Mouse (Mus musculus) embryo, embryonic 9.5 days (tissue): ENCODE measurements around the gene Rfc2.
A peak's percentile ranks its signal among the peaks of the same experiment; 100 is the strongest.

Experiments used
- DNase-seq: peaks from one replicate; pipeline ENCODE4 v3.0.0-alpha.2; 2017; ENCODE audit errors: extremely low spot score

Gene Rfc2

DNA sequence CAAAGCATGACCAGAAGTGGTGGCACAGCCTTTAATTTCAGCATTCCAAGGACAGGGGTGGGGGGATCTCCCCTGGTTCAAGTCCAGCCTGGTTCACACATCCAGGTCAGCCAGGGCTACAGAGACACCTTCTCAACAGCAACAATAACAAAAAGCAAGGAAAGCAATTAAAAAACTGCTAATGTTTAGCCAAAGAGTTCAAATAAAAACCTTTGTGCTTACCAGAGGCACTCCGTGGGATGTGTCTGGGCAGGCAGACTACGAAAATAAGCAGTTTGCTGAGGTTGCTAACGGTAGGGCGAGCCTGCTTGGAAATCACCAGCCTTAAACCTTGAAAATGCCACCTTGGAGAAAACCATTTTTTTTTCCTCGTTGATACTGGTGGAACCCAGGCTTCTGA lies at the start of gene Rfc2:
Gene Rfc2 (plus strand): TSS at position 221 of the 400 bp plus-strand sequence.
- DNase-seq: no peak

DNA sequence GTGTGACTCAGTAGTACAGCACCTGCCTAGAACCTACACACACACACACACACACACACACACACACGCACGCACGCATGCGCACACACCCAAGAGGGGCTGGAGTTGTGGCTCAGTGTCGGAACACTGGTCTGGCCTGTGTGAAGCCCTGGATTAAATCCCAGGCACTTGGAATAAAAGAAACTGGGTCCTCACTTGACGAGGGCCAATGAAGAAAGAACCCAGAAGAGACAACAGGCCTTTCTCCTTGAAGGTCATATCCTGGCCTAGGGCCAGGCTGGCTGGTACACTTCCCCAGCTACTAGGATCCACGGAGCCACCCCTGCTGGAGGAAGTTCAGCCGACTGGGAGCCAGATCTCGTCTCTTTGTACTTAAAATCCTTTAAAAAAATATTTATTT lies 49.6 kb upstream of the Rfc2 start:
- no peak for DNase-seq

DNA sequence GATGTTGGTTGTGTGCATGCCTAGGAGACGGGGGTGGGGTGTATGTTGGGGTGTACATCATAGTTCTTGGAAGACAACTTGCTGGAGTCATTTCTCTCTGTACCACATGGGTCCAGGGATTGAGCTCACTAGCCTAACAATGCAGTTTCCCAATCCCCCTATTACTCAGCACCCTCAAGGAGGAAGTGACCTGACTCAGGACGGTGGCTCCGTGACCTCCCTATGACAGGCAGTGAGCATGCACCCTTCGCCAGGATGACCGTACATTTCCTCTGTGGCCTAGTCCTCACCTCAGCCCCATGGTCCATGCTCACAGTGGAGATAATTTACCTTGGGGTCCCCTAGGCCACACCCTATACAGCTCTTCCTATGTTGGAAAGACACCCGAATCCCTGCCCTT lies 48.7 kb upstream of the Rfc2 start:
- DNase-seq: no peak

DNA sequence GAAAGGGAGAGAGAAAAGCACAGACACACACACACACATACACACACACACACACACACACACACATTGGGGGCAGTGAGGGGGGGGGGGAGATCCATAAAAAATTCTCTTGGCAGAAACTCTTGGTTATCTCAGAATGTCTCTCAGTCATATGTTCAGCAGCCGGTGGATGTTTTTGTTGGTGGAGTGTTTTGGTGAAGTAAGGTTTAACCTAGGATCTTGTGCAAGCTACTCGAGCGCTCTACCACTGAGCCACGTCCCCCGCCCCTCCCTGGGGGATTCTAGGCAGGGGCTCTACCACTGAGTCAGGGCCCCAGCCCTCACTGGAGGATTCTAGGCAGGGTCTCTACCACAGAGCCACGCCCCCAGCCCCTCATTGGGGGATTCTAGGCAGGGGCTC lies 45.1 kb upstream of the Rfc2 start:
- DNase-seq: no peak

DNA sequence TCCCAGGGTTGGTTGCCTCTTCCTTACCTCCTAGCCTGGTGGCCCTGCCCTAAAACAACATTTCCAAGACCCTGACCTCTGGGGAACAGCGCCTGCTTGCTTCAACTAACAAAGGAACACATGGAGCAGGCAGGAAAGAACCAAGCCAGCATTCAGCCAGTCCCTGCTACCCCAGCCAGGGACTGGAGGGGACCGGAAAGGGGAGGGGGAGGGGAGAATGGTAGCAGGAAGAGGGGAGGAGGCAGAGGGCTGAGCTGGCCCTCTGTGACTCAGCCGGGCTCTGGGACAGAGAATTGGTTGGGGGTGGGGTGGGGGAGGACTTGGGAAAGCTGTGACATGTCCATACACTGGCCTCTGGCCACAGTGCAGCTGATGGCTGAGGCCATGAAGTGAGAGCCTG lies 41.3 kb upstream of the Rfc2 start:
- DNase-seq: peak; percentile 84

DNA sequence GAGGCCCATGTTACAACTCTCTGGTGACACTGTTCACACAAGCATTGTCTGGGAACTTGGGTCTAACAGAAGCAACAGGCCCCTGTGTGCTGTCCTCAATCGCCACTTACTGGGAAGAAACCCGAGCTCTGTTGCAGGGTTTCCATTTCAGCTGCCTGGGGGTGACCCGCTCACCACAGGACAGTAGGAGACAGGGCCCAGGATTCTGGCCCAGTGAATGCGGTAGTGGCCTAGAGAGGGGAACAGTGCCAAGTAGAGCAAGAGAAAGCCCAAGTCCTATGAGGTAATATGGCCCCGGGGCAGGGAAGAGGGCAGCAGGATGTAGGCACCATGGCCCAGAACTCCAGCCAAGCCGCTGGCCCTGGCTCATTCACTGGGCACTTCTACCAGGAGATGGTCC lies 40.3 kb upstream of the Rfc2 start:
- no peak for DNase-seq

DNA sequence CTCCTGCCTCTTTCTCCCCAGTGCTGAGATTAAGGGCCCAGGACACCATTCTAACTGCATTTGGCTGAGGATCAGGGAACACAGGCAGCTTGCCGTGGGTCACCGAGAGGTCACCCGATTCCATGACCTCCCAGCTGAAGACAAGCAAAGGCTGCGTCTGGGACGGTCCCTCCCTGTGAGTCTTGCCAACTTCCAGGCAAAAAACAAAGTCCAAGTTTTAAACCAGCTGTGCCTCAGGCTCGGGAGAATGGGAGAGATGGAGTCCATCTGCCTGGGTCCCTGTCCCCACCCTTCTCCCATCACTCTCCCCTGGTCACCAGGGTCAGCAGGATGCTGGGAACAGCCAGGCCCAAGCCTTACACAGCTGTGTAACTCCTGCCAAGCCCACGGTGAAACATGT lies 39.5 kb upstream of the Rfc2 start:
- peak; percentile 51 for DNase-seq

DNA sequence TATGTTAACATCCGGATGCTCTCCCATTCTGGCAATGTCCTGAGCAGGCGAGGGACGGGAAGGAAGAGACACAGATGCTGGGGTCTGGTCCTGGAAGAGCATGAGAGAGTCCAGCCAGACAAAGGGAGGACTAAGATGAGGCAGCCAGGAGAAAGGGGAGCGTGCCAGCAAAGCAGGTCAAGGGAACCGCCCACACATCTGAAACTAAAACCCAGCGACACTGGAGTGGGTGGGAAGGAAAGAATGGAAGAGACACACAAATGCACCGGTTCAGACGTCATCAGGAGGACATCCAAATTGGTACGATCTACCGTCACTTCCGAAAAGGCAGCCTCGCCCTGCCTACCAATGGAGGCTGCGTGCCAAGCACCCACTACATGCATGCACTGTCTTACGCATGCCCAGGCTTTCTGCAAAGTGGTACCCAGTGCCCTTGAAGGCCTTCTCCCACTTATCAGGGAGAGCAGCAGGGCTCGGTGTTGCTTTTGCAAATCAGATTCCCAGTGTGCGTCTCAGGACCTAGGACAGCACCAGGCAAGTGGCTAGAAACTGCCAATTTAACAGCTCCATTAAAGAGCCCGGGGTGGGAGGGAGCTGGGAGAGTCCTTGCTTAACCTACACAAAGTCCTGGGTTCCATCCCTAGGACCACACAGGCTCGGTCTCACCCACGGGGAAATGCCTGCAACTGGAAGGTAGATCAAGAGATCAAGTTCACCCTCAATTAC lies 36.5 kb upstream of the Rfc2 start:
- DNase-seq: peak; percentile 41

DNA sequence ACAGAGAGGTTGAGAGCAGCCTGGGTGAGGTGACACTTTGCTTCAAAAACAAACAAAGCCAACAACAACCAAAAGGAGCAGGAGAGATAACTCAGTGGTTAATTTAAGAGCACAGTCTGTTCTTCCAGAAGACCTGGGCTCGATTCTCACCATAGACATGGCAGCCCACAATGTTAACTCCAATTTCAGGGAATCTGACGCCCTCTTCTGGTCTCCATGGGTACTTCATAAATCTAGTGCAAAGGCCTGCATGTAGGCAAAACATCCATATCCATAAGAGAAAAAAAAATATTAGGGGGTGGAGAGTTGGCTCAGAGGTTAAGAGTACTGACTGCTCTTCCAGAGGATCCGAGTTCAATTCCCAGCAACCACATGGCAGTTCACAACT lies 35.9 kb upstream of the Rfc2 start:
- DNase-seq: no peak

DNA sequence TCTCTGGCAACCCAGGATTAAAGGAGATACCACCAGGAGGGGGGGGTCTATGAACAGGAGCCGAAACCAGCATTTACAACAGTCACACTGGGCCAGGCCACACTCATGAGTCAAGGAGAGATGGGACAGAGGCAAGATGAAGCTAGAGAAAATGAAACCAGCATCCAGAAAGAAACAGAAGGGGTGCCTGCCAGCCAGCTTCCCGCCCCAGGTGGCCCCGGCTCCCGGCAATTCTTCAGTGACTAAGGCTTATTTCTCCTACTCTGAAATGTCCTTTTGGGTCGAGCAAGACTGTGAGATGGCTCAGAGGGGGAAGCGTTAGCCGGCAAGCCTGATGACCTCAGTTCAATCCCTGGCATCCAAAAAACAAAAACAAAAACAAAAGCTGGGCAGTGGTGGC lies 34.4 kb upstream of the Rfc2 start:
- no peak for DNase-seq

DNA sequence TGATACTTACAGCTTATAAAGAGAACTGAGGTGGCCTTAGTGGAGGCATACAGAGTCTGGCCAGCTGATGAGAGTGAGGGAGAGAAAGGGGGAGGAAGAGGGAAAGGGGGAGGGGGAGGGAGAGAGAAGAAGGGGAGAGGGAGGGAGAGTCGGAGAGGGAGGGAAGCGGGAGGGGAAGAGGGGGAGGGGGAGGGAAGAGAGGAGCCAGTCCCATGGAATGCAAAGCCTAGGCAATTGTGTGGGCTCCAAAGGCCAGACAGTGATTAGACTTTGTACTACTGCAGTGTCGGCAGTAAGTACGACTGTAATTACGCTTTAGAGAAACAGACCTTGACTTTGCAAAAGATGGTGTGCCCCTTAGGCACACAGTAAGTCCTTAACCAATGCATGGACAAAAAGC lies 32.9 kb upstream of the Rfc2 start:
- DNase-seq: no peak

DNA sequence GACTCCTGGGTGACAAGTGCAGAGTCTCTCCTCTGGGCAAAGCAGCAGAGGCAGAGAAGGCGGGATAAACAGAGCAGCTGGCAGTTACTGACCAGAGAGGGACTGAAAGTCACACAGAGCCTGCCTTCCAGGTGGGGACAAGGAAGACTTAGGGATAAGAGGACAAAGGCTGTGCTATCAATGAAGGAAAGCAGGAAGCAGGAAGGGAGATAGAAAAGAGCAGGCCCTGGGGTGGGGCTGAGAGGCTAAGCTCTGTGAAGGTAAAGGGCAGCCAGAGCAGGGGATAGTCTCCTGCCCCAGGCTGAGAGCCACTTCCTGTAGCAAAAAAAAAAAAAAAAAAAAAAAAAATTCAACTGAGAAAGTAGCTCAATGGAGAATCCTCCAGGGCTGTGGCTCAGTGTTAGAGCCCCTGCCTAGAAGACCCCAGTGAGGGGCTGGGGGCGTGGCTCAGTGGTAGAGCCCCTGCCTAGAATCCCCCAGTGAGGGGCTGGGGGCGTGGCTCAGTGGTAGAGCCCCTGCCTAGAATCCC lies 31.5 kb upstream of the Rfc2 start:
- no peak for DNase-seq

DNA sequence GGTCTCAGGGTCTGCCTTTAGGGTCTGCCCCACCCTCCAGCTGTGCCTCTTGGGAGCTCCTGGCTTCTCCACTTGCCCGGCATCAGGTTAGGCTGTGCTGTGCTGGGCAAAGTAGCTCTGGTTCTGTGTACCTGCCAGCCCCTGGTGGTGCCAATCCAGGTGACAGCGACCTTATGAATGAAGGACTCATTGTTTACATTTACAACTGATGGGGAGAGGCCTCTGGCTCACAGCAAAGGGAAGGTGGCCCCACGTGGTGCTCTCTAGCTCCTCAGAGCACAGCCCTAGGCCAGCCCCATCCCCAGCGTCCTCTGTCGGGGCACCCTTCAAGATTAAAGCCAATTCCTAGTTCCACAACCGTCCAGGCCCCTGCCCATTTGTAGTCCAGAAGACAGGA lies 30.3 kb upstream of the Rfc2 start:
- DNase-seq: no peak

DNA sequence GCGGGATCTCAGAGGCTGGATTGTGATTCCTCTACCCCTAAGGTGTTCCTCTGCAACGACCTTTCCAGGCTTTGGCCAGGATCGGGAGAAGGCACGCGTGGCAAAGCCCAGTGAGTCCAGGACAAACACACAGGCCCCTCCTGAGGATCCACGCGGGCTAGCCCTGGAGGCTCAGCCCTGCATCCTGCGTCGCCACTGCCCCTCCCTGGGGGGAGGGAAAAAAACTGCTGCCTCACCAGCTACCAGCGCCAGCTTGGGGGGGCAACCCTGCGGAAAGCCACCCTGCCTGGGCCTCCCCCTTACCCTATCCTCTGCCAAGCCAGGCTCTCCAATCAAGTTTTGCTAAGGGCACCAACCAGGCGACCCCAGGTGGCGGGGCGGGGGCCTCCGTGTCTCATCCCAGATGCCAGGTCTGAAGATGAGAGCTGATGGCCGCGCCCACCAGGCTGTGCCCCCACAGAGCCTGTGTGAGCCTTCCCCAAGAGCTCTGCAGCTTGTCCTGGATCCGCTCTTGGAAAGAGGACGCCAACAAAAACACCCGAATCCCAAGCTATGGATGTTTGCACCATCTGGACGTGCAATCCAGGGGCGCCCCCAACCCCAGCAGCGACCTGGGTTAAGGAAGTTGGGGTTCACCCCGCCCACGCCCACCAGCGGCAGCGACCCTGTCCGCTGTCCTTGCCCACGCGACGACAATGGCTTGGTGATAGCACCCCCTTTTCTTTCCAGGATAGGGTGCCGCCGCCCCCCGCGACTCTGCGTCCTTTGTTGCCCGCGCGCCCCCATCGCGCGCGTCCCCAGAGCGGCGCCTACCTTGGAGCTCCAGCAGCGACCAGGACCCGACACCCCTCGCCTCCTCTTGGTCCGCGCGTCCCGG lies 29.7 kb upstream of the Rfc2 start:
- peak; percentile 44 for DNase-seq

DNA sequence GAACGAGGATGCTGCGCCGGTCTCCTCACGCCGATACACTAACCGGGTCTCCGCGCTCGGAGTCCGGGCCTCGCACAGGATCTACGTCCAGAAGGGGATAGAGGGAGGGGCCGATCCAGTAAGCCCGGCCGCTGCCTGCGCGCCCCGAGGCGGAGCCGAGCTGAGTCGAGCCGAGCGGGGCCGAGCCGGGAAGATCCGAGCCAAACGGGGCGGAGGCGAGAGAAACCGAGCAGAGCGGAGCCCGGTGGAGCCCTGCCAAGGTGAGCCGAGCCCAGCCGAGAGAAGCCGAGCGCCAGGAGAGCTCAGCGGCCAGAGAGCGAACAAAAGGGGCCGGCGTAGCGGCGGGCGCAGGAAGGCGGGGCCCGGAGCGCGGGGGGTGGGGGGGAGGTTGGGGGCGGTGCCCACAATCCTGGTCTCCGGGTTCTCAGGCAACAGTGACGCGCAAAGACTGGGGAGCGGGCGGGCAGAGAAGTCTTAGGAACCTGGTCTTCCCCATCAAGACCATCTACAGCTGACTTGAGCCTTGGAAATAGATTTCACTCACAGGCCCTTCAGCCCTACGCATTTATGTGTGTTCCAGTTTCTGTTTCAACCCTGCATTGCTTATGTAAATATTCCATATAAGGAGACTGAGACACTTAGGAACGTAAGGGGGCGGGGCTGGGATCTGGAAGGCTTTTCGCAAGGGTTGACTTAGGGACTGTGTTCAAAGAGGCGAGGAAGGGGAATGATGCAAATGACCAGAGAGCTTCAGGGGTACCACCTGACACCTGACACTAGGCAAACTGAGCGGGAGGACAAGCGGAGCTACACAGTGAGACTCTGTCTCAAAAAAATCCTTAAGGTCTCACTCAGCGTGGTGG lies 28.8 kb upstream of the Rfc2 start, which contains the start of gene Clip2:
Gene Clip2 (minus strand): TSS at position 325 of the 863 bp plus-strand sequence.
- peak; percentile 95 for DNase-seq

DNA sequence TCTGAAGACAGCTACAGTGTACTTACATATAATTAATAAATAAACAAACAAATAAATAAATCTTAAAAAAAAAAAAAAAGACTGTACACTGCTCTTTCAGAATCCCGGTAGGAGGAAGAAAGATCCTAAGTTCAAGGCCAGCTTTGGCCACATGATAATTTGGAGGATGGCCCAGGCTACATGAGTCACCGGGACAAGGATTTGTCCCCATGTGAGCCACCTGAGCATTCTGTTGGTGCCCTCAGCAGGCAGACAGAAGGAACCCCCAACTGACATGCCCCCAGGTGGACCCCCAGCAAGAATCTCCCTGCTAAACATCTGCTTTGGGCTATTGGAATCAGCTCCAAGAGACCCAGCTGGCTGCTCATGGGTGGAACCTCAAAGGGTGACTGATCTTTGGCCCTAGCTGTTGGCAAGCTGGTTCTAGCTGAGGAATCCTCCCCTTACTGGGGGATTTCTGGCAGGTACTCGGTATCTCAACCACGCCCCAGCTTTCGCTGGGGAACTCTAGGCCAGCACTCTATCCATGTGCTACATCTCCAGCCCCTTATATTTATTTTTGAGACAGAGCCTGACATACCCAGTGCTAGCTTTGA lies 27.1 kb upstream of the Rfc2 start:
- no peak for DNase-seq

DNA sequence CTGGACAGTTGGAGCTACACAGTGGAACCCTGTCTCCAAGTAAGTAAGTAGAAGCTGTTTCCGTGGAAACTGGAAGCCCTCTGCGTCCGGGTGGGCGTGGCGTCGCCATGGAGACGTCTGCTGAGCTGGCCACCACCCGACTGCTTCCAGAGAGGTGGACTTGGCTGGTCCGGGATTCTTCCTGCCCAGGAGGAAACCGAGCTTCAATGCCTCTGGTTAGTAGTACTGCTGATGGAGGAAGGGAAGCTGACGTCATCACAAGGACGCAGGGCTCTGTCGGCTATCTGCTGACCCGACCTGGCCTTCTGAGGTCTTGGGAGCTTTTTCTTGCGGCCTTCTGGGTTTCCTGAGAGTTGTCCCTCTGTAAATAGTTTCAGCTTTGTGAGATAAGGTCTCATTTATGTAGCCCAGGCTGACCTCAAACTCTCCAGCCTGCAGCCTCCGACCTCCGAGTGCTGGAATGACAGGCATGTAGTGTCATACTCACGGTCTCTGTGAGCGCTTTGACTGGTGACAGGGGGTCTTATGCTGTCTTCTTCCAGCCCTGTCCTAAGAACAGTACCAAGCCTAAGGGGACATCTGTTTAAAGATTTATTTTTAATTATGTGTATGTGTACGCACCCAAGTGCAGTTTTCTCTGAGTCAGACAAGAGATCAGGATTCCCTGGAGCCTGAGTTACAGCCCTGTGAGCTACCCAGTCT lies 25.6 kb upstream of the Rfc2 start:
- DNase-seq: peak; percentile 85

DNA sequence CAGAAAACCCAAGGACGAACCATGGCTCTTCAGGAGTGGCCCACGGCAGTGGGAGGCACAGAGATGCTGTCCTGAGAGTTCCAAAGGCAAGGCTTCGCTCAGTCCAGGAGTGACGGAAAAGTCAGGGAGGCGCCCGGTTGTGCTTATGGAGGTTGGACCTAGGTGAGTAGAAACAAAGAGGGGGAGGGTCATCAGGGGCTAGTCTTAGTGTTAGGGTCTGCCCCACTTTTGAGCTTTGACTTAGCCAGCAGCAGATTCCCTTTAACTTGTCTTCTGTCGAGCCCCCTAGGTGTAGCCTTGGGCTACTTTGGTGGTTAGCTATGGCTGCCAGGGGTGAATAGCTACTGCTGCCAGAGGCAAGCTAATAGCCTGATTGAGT lies 21.1 kb upstream of the Rfc2 start, which contains the start of gene Syna:
Gene Syna (minus strand): TSS at position 101 of the 379 bp plus-strand sequence.
- no peak for DNase-seq

DNA sequence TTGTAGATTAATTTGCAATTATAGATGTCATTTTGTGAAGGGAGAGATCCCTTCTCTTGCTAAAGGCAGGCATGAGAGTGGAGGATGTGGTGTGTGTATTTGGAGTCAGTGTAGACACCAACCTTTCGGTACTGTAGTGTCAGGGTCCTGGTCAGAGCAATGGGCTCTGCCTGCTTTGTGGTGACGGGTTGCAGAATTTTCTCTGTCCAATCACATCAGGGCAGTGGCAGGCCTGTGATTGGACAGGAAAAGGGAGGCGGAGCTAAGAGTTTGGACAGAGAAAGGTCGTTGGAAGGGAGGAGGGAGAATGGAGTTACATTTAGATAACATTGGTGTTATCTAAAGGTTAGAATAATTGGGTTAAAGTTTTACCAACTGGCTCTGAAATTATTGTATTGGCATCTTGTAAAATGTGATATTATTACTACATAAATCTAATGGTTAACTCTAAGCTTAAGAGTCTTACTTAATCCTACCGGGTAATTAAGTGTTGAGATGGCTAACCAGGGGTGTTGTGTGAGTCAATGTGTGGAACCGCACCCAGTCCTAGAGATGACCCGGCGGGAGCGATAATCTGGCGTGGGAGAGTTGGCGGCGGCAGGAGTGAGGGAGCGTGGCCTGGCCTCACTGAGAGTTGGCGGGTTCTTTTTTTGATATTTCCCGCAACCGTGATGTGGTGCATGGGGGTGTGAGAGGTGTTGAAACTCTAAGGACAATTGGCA lies 20.6 kb upstream of the Rfc2 start:
- DNase-seq: no peak

DNA sequence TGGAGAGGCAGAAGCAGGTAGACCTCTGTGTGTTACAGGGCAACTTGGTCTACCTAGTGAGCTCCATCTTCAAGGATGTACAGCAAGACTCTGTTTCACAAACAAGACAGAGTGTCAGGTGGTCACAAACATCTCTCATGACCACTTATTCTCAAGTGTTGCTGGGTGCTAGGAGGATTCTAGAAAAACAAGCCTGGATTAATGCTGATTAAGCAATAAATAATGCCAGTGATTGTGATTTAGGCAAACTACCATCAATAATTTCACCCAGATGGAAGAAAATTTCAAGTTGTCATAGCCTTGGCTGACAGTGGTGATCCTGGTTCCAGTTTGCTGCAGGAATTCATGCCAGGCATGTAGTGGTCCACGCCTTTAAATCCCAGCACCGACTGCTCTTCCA lies 16.9 kb upstream of the Rfc2 start:
- DNase-seq: no peak
